Mouse (Mus musculus) gastrocnemius, postnatal 14 days (tissue): Measurements from ENCODE around the gene Nkg7. TPM values are rescaled to one million over a fixed set of nuclear protein-coding genes. Genes with fewer than 3 reads are reported as not detected.
A peak's percentile ranks its signal among the peaks of the same experiment; 100 is the strongest.

ENCODE experiments used
- DNase-seq: peaks from one replicate; pipeline ENCODE4 v3.0.0; 2021; ENCODE audit warnings: mixed read lengths
- intact Hi-C: fragments of 180-260 bp; cut with DNase I; formaldehyde crosslinking; loops from one replicate; pipeline ENCODE4 v1.15.1; 2025; ENCODE audit warnings: low total_unique reads
- total RNA-seq, 2 experiments: library from RNA; stranded (reverse); gene quantifications; 2 replicates each; pipeline ENCODE4 v1.2.3; 2021

The Nkg7 gene
- total RNA-seq, 2 experiments from 2014 or later: not detected

DNA sequence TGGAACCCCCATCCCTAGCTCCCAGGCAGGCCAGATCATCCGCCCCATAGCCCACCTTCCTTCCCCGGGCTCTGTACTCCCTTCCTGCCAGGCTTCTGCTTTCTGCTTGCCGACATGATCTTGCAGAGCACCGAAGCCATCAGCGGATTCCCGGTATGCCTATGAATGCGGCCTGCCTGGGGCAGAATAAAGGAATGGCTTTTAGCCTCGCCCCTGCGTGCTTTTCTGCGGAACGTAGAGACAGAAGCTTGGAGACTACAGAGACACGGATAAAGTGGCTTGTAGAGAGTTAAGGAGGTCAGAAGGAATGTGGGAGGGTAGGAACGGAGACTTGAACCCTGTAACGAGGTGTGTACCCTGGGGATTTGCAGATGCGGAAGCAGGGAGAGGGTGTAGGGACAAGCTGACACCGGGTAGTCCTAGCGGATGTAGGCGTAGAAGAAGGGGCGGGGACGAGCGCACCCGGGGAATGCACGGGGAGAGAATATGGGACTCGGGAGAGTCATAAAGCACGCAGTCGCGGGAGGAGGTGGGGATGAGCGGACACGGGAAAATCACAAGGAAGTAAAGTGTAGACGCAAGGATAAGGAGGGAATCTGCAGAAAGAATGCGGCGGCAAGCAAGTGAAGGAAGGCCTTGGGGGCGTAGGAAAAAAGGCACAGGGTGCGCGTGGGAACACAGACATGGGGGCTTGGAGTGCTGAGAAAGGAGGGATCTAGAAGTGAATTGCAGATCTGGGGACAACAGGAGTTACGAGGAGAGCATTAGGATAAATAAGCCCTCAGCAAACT, 6.4 kb downstream of the Nkg7 start:
- intact Hi-C loops: no loop called here

DNA sequence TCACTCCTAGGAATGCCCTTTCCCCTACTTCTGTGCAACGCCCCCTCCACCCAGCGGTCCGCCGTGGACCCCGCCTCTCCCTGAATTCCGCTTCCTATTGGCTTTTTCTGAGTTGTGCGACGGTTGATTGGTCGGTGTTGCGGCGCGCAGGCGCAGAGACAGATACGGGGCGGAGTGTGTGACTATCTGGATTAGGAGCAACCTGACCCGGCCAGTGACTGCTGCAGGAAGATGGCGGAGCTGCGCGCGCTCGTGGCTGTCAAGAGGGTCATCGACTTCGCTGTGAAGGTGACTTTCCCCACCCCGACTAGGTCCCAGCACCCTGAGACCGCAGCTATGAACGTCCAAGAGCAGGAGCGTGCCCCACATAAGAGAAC, 7.0 kb downstream of the Nkg7 start, which contains the start of the genes Etfb and Gm45233:
TSS of gene Etfb (plus strand) at position 167 of the 377 bp plus-strand sequence.
TSS of gene Gm45233 (plus strand) at position 212 of the 377 bp plus-strand sequence.
- intact Hi-C loops: no loop called here
- DNase-seq: peak; percentile 94

More for the DNA sequence above, 6.4 kb downstream of the Nkg7 start:
- DNase-seq: peak; percentile 80

- no peak for DNase-seq
- intact Hi-C loops: no loop called here
Measured at GRCm38 (mm10) chr7:43447801-43448200, 10.9 kb downstream of the Nkg7 start.

DNA sequence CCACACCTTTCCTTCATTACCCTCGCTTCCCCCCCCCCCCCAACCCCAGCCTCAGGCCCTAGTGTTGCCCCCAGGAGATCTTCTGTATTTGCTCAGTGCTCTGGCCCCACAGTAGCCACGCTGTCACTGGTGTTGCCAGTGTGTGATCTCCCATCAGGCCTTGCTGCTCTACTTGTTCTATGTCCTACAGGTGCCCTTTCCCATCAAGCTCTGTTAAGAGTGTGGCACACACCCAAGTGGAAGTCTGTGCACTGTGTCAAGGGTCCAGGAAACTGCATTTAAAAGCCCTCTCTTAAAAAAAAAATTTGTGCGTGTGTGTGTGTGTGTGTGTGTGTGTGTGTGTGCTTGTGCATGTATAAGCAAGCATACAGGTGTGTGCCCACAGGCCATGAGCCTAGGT, 11.4 kb downstream of the Nkg7 start:
- intact Hi-C loops: no loop called here
- no peak for DNase-seq

GRCm38 (mm10) chr7:43449811-43450210, 12.9 kb downstream of the Nkg7 start:
- intact Hi-C loops: no loop called here

GRCm38 (mm10) chr7:43451726-43452125, 14.9 kb downstream of the Nkg7 start:
- no peak for DNase-seq
- intact Hi-C loops: no loop called here

More at GRCm38 (mm10) chr7:43449811-43450210, 12.9 kb downstream of the Nkg7 start:
- no peak for DNase-seq

DNA sequence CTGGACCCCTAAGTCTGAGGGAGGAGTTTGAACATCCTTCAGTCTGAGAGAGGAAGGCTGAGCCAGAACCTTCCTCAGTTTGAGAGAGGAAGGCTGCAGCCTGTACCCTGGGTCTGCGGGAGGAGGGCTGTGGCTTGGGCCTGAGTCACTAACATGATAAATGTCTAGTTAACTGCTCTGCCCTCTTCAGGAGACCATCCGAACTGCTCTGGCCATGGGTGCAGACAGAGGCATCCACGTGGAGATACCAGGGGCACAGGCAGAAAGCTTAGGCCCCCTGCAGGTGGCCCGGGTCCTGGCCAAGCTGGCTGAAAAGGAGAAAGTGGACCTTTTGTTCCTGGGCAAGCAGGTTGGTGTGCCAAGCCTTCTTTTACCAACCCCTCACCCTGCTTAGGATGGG, 15.7 kb downstream of the Nkg7 start:
- intact Hi-C loops: no loop called here
- DNase-seq: no peak

- DNase-seq: no peak
- intact Hi-C loops: no loop called here
Measured at GRCm38 (mm10) chr7:43453599-43454355, 16.9 kb downstream of the Nkg7 start.

GRCm38 (mm10) chr7:43454371-43454770, 17.5 kb downstream of the Nkg7 start:
- no peak for DNase-seq
- intact Hi-C loops: no loop called here

DNA sequence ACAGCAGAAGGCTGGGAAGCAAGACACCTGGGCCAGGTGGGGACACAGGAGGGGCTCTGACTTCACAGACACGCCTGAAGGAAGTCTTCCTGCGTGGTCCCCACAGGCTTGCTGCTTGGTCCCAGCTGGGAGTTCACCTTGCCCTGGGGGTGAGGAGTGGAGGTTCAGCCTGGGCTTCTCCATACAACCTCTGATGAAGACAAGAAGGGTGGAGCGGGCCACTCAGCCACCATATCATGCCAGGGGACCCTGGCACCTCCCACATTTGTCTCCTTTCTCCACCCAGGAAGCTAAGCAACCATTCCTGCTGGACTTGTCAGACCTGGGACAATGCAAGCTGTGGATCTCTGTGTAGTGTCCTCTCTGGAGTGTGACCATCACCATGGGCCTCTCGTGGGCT, 26.0 kb downstream of the Nkg7 start, which contains the start of gene Vsig10l:
TSS of gene Vsig10l (plus strand) at position 301 of the 400 bp plus-strand sequence.
- no peak for DNase-seq
- intact Hi-C loops: loop anchor here (5.0 kb wide), 1 partner anchor 36 kb away; the partner anchor contains the start of gene Lim2

DNA sequence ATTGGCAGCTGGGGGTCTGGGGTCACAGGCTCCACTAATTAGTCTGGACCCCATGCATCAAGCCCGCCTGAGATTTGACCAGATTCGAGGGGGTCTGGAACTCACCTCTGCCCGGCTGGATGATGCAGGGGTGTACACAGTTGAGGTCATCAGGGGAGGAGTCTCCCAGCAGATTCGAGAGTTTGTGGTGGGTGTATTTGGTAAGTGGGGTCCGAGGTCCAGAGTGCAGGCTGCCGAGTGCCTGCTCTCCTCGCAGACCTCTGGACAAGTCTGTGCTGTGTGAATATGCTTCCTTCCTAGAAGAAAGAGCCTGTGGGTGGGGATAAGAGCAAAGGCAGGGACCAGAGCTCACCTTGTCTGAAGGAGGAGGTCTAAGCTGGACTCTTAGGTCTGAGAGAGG, 27.1 kb downstream of the Nkg7 start:
- no peak for DNase-seq
- intact Hi-C loops: loop anchor here (5.0 kb wide), 1 partner anchor 37 kb away; the partner anchor contains the start of gene Lim2

DNA sequence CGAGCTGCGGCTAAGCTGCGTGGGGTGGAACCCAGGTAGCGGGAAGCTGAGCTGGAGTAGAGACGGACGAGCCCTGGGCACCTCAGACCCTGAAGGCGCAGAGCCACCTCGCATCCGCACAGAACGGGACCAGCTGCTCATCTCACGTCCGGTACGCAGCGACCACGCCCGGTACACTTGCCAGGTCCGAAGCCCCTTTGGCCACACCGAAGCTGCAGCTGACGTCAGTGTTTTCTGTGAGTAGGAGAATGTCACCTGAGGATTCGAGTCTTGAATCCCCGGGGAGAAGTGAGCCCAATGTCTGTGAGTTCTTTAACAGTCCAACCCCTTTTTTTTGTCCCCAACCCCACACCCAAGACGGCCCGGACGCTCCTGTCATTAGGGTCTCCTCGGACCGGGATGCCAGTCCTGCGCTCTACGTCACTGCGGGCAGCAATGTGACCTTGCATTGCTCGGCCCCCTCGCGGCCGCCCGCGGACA, 28.0 kb downstream of the Nkg7 start:
- no peak for DNase-seq
- intact Hi-C loops: loop anchor here (5.0 kb wide), 1 partner anchor 38 kb away; the partner anchor contains the start of gene Lim2

- intact Hi-C loops: no loop called here
- DNase-seq: peak; percentile 88
Measured at GRCm38 (mm10) chr7:43465344-43466098, 28.6 kb downstream of the Nkg7 start.

DNA sequence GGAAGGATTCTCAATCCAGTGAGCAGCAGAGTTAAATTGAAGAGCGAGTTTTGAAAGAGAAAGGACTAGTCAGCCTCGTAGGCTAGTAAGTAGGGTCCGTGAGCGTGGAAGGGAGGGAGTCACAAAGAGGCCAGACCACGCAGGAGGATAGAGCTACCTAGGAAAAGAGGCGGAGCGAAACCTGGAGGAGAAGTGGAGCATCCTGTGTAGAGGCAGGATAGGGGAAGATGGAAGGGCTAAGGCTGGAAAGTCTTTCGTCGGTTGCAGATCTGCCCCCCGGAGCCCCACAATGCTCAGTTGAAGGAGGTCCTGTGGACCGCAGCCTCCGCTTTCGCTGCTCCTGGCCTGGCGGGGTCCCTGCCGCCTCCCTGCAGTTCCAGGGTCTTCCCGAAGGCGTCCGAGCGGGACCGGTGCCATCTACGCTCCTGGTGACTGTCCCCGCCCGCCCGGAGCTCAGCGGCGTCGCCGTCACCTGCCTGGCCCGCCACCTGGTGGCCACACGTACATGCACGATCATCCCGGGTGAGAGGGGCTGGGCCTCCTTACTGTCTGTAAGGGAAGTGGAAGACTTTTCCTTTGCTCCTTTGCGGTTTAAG, 29.3 kb downstream of the Nkg7 start:
- DNase-seq: peak; percentile 88
- intact Hi-C loops: no loop called here

- intact Hi-C loops: no loop called here
- no peak for DNase-seq
Measured at GRCm38 (mm10) chr7:43470373-43470772, 33.5 kb downstream of the Nkg7 start.

GRCm38 (mm10) chr7:43475706-43476105, 38.8 kb downstream of the Nkg7 start:
- intact Hi-C loops: no loop called here
- no peak for DNase-seq

DNA sequence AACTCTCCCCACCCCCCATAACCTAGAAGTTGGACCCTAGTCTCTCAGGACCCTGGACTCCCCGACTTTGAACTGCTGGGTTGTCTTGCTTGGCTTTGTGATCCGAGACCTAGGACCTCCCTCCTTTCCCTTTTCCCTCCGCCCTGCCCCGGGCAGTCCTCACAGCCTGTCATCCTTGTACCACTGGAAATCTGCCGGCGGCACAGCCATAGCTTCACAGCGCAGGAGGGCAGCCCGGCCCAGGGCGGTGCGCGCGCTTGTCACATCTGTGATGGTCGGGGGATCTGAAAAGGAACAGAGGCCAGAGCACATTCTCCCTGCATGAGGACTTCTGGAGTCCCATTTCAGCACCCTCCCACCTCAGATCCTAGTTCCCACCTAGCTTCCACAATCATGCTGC, 39.5 kb downstream of the Nkg7 start:
- intact Hi-C loops: no loop called here
- DNase-seq: no peak

- intact Hi-C loops: no loop called here
- no peak for DNase-seq
Measured at GRCm38 (mm10) chr7:43481191-43481590, 44.3 kb downstream of the Nkg7 start.

- no peak for DNase-seq
- intact Hi-C loops: no loop called here
Measured at GRCm38 (mm10) chr7:43482090-43482716, 45.3 kb downstream of the Nkg7 start.
